Mouse (Mus musculus) small intestine, adult 2 months (tissue): ENCODE results near the gene Pycard.
A peak's percentile ranks its signal among the peaks of the same experiment; 100 is the strongest.

Experiments
- CTCF ChIP-seq: fragments of 200-500 bp; IDR thresholded peaks from 2 replicates; pipeline ENCODE4 v1.5.1; 2012; ENCODE audit warnings: low read depth, mild to moderate bottlenecking, control low read depth, inconsistent platforms, low read length, moderate library complexity, mixed read lengths; ENCODE audit not compliant: insufficient replicate concordance, insufficient read length; ENCODE audit errors: extremely low read depth
- POLR2A ChIP-seq: fragments of 200-500 bp; IDR thresholded peaks from 2 replicates; pipeline ENCODE4 v1.6.1; 2012; ENCODE audit warnings: low read depth, mild to moderate bottlenecking, control low read depth, inconsistent platforms, low read length, moderate library complexity

DNA sequence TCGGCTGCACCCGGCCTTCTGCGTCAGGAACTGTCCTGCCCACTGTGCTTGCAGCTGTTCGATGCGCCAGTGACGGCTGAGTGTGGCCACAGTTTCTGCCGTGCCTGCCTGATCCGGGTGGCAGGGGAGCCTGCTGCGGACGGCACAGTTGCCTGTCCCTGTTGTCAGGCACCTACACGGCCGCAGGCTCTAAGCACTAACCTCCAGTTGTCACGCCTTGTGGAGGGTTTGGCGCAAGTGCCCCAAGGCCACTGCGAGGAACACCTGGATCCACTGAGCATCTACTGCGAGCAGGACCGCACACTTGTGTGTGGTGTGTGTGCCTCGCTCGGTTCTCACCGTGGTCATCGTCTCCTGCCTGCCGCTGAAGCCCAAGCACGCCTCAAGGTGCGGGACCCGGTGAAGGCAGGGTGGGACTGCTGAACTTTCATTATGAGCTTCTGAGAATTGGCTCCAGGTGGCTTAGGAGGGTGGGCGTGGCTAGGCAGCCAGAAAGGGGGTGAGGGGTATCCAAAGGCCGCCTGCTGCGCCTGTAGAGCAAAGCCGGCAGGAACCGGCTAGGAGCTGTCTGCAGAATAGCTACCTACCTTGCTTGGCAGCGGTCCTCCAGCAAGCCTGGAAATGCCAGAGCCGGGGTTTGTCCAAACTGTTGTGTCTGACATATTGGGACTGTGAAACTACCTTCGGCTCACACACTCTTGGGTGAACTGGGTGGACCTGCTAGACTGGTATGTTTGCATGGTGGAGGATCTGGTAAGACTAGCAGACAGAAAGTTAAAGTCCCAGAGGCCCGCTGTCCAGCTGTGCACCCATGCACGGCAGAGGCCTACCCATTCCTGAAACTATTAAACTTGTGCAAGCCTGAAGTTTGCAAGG is 11.1 kb upstream of the Pycard start:
- TF ChIP-seq CTCF (no peak), POLR2A (peak; percentile 48; the same call in 1 of the 2 replicates)
